Comparison of ENCODE assay signal across 8 mouse cellular contexts in genomic region chr10:126901488-126901843, GRCm38 (mm10). TPM values are rescaled to one million over a fixed set of nuclear protein-coding genes. Genes with fewer than 3 reads are reported as not detected.
DNase-seq lines count a peak whose midpoint lies in the region; ATAC-seq and TF ChIP-seq lines count a peak whose summit lies in the region.

No protein-coding gene starts in this region.

- no peaks in the 10 kb centered on the region for H3K9me3 ChIP-seq in embryonic facial prominence, embryonic 15.5 days (replicated peaks)
- H3K9me3 ChIP-seq in intestine, embryonic 15.5 days: no peaks in the 10 kb centered on the region

- whole genome bisulfite sequencing in embryonic facial prominence, embryonic 15.5 days: 0% methylated on average over 4 of the region's 4 CpGs
- WGBS in intestine, embryonic 15.5 days: 0% methylated on average over 4 of the region's 4 CpGs

- no peak for TF ChIP-seq CTCF in left cerebral cortex, adult 2 months (IDR thresholded peaks at IDR 0.05)

- ATAC-seq in embryonic facial prominence, embryonic 15.5 days (ENCODE audit: insufficient number of reproducible peaks, low FRiP score, low TSS enrichment, low read depth): no peak
- ATAC-seq in intestine, embryonic 15.5 days: peak; percentile 16

- H3K36me3 ChIP-seq in embryonic facial prominence, embryonic 15.5 days: peaks cover 16% of the 10 kb centered on the region; the same call in 1 of the 2 replicates
- no peaks in the 10 kb centered on the region for H3K36me3 ChIP-seq in intestine, embryonic 15.5 days
- H3K36me3 ChIP-seq in myocyte (ENCODE audit: control insufficient read depth, insufficient read depth): no peaks in the 10 kb centered on the region

- intact Hi-C loops in left cerebral cortex, adult 2 months (cut with DNase I): no loop called here
- intact Hi-C loops in left cerebral cortex, postnatal 14 days (cut with DNase I): no loop called here

- H3K4me1 ChIP-seq in embryonic facial prominence, embryonic 15.5 days: peaks cover 6% of the 10 kb centered on the region; the same call in 1 of the 2 replicates
- peaks cover 11% of the 10 kb centered on the region for H3K4me1 ChIP-seq in intestine, embryonic 15.5 days (replicated peaks)

- peak overlapping the region; percentile 83 for H3K4me3 ChIP-seq in left cerebral cortex, adult 2 months
- peak overlapping the region; percentile 78 for H3K4me3 ChIP-seq in embryonic facial prominence, embryonic 15.5 days (replicated peaks)
- H3K4me3 ChIP-seq in intestine, embryonic 15.5 days (replicated peaks): peak overlapping the region; percentile 74
- H3K4me3 ChIP-seq in myocyte: peak overlapping the region; percentile 28

- no peaks in the 10 kb centered on the region for H3K79me2 ChIP-seq in myocyte (ENCODE audit: control insufficient read depth, insufficient read depth)

- H3K27ac ChIP-seq in left cerebral cortex, adult 2 months: no peak overlapping the region
- H3K27ac ChIP-seq in embryonic facial prominence, embryonic 15.5 days (replicated peaks): no peak overlapping the region
- no peak overlapping the region for H3K27ac ChIP-seq in intestine, embryonic 15.5 days

- peak overlapping the region; percentile 97 for H3K4me2 ChIP-seq in embryonic facial prominence, embryonic 15.5 days (replicated peaks)
- H3K4me2 ChIP-seq in intestine, embryonic 15.5 days (replicated peaks): peak overlapping the region; percentile 97
- H3K4me2 ChIP-seq in myocyte (ENCODE audit: low read depth): peak overlapping the region; percentile 67

- no peak for TF ChIP-seq POLR2A in myocyte (IDR thresholded peaks at IDR 0.05; ENCODE audit: insufficient read length, low read depth)

- H3ac ChIP-seq in myocyte (ENCODE audit: control insufficient read depth, insufficient read length): peak overlapping the region; percentile 4

- DNase-seq in left cerebral cortex, adult 2 months (ENCODE audit: extremely low spot score in 1 of 2, low spot score in 2 of 2): no peak
- DNase-seq in left cerebral cortex, postnatal 14 days (ENCODE audit: low spot score in 2 of 2): no peak
- no peak for DNase-seq in frontal cortex, adult 2 months (ENCODE audit: extremely low spot score in 1 of 2, low spot score in 1 of 2)
- no peak for DNase-seq in cerebellum, postnatal 25 days
- no peak for DNase-seq in cerebellum, postnatal 4 days (ENCODE audit: low spot score in 2 of 2)

- H3K27me3 ChIP-seq in embryonic facial prominence, embryonic 15.5 days: no peaks in the 10 kb centered on the region
- no peaks in the 10 kb centered on the region for H3K27me3 ChIP-seq in intestine, embryonic 15.5 days (replicated peaks)
- no peaks in the 10 kb centered on the region for H3K27me3 ChIP-seq in myocyte (ENCODE audit: control insufficient read depth, insufficient read depth, insufficient read length)

- H3K9ac ChIP-seq in embryonic facial prominence, embryonic 15.5 days: peak overlapping the region; percentile 69; the same call in 1 of the 2 replicates
- peak overlapping the region; percentile 86; the same call in 1 of the 2 replicates for H3K9ac ChIP-seq in intestine, embryonic 15.5 days

TF ChIP-seq in myocyte, 11 proteins besides CTCF, POLR2A, EP300 and RAD21:
- TF ChIP-seq CEBPB (IDR thresholded peaks at IDR 0.05; ENCODE audit: insufficient read depth, poor library complexity, severe bottlenecking) (no peak), USF1 (IDR thresholded peaks at IDR 0.05; ENCODE audit: low read depth) (no peak), TCF3 (IDR thresholded peaks at IDR 0.05; ENCODE audit: insufficient read length, low read depth) (no peak), POLR2AphosphoS2 (IDR thresholded peaks at IDR 0.05; ENCODE audit: insufficient read length, low read depth) (no peak), SRF (IDR thresholded peaks at IDR 0.05; ENCODE audit: control insufficient read depth, insufficient read length, low read depth) (no peak), E2F4 (IDR thresholded peaks at IDR 0.05; ENCODE audit: insufficient read depth) (no peak), MYOG (IDR thresholded peaks at IDR 0.05; ENCODE audit: control insufficient read depth in 1 of 3, insufficient read depth in 1 of 3, insufficient read length in 2 of 3, low read depth in 2 of 3) (no peak), REST (IDR thresholded peaks at IDR 0.05; ENCODE audit: insufficient read depth, insufficient read length) (no peak), MYOD1 (IDR thresholded peaks at IDR 0.05; ENCODE audit: control insufficient read depth in 1 of 3, insufficient read length in 2 of 3, low read depth in 2 of 3) (no peak), MAX (IDR thresholded peaks at IDR 0.05; ENCODE audit: low read depth) (no peak), TCF12 (IDR thresholded peaks at IDR 0.05; ENCODE audit: insufficient read depth, poor library complexity, severe bottlenecking) (no peak)

RNA-seq across cellular contexts. Expression of gene Atp23, which starts 0.3 kb away (rescaled TPM):
- 10 to 100 TPM; 11.7 TPM for total RNA-seq in left cerebral cortex, adult 2 months (2021)
- 10 to 100 TPM in 1 of 2 experiments, 1 to 10 TPM in 1; 7.7 to 11.3 TPM for total RNA-seq in left cerebral cortex, postnatal 14 days (2021)
- polyA plus RNA-seq in embryonic facial prominence, embryonic 15.5 days (2015; fragmentation: Nextera tagmentation; extraction: Ambion mirVana): 16.0 and 16.5 TPM in 2 replicates
- polyA plus RNA-seq in intestine, embryonic 15.5 days (2015; fragmentation: Nextera tagmentation; extraction: Ambion mirVana): 17.0 and 17.2 TPM in 2 replicates
- polyA plus RNA-seq in myocyte (2012; fragmentation: generic; extraction: Trizol): 6.3 TPM
- 9.5 and 10.7 TPM in 2 replicates for polyA plus RNA-seq in frontal cortex, adult 2 months (2012; rRNA removed)

Comparison
In these comparisons a context has a peak if more than half of its experiments do, and no peak if none do; other contexts are left out.
1. H3K4me3 ChIP-seq: peak in every context shown above with its lines; median percentile 83 in left cerebral cortex, adult 2 months; 78 in embryonic facial prominence, embryonic 15.5 days; 74 in intestine, embryonic 15.5 days; 28 in myocyte.